Mouse (Mus musculus): ENCODE results near the gene Tmem120b. TPM values are rescaled to one million over a fixed set of nuclear protein-coding genes. Genes with fewer than 3 reads are reported as not detected.
"Not testable (repeated sequence)": the region's sequence is repeated elsewhere in the genome, so short reads cannot be mapped to it uniquely, and the experiment has no call there.

The Tmem120b gene
- polyA plus RNA-seq, 1 experiment from 2014 or later = 19.8 TPM

DNA sequence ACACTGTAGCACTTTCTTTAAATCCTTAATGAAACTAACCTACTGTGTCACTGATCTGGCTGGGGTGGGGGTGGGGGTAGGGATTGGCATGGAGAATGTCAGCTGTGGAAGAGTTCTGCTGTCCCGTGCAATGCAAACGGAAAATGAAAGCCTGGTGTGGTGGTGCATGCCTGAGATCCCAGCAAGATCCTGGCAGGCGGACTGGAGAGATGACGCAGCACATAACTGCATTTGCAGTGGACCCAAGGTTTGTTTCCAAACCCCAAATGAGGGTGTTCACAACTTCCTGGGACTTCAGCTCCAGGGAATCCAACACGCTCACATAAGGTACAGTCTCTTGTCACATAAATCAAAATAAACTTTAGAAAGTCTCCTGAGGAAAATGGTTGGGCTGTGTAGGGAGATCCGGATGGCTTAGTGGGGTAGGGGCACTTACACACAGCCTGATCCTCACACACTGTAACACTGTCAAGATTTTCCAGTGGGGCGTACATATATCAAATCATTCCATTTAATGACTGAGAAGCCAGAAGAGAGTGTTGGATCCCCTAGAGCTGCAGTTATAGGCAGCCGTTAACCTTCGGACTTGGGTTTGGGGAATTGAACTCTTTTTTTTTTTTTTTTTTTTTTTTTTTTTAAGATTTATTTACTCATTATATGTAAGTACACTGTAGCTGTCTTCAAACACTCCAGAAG, 7.4 kb upstream of the Tmem120b start:
- no peaks in the 10 kb centered on the region for H3K9me3 ChIP-seq (ENCODE audit: control insufficient read depth, low read length)
- ATAC-seq = no peak
- H3K27me3 ChIP-seq (replicated peaks; ENCODE audit: control insufficient read depth, insufficient read depth, low read length) = no peaks in the 10 kb centered on the region
- WGBS = 81% methylated on average over 9 of the region's 9 CpGs
- no peak overlapping the region for H3K9ac ChIP-seq (ENCODE audit: low read depth, low read length)
- H3K27ac ChIP-seq (ENCODE audit: low read depth, low read length) = no peak overlapping the region
- H3K4me1 ChIP-seq (ENCODE audit: control insufficient read depth, insufficient read depth, low read depth, low read length) = peaks cover 4% of the 10 kb centered on the region; the same call in 1 of the 2 replicates
- H3K4me2 ChIP-seq (ENCODE audit: low read length) = no peak overlapping the region
- H3K4me3 ChIP-seq (ENCODE audit: low read length) = no peak overlapping the region
- no peaks in the 10 kb centered on the region for H3K36me3 ChIP-seq (ENCODE audit: control insufficient read depth, insufficient read depth, low read length)

DNA sequence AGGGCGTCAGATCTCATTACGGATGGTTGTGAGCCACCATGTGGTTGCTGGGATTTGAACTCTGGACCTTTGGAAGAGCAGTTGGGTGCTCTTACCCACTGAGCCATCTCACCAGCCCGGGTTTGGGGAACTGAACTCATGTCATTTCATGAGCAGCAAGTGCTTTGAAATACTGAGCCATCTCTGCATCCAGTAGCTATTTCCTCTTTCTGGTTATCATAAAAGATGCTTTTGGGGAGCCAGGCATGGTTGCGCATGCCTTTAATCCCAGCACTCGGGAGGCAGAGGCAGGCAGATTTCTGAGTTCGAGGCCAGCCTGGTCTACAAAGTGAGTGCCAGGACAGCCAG, 6.8 kb upstream of the Tmem120b start:
- H3K9me3 ChIP-seq (ENCODE audit: control insufficient read depth, low read length); H3K4me3 ChIP-seq (ENCODE audit: low read length); H3K4me1 ChIP-seq (ENCODE audit: control insufficient read depth, insufficient read depth, low read depth, low read length); H3K27ac ChIP-seq (ENCODE audit: low read depth, low read length); H3K4me2 ChIP-seq (ENCODE audit: low read length); H3K36me3 ChIP-seq (ENCODE audit: control insufficient read depth, insufficient read depth, low read length); ATAC-seq; H3K9ac ChIP-seq (ENCODE audit: low read depth, low read length); H3K27me3 ChIP-seq (replicated peaks; ENCODE audit: control insufficient read depth, insufficient read depth, low read length): not testable (repeated sequence)
- WGBS = 83% methylated on average over 6 of the region's 6 CpGs

DNA sequence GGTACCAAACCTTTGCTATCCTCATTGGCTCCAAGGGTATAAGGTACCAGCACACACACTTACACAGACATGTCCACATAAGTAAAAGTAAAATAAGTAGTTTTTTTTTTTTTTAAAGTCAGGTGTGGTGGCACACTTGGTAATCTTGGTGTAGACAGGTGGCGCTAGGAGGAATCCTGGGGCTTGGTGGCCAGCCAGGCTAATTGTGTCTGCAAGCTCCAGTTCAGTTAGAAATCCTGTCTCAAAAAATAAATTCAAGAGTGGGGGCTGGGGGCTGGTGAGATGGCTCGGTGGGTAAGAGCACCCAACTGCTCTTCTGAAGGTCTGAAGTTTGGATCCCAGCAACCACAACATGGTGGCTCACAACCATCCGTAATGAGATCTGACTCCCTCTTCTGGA, 5.1 kb upstream of the Tmem120b start:
- H3K4me1 ChIP-seq (ENCODE audit: control insufficient read depth, insufficient read depth, low read depth, low read length) = peaks cover 4% of the 10 kb centered on the region; the same call in 1 of the 2 replicates
- H3K4me2 ChIP-seq (ENCODE audit: low read length) = no peak overlapping the region
- H3K4me3 ChIP-seq (ENCODE audit: low read length) = no peak overlapping the region
- H3K27me3 ChIP-seq (replicated peaks; ENCODE audit: control insufficient read depth, insufficient read depth, low read length) = no peaks in the 10 kb centered on the region
- no peak for ATAC-seq
- no peaks in the 10 kb centered on the region for H3K9me3 ChIP-seq (ENCODE audit: control insufficient read depth, low read length)
- WGBS = 90% methylated on average over 3 of the region's 3 CpGs
- no peak overlapping the region for H3K9ac ChIP-seq (ENCODE audit: low read depth, low read length)
- no peaks in the 10 kb centered on the region for H3K36me3 ChIP-seq (ENCODE audit: control insufficient read depth, insufficient read depth, low read length)
- H3K27ac ChIP-seq (ENCODE audit: low read depth, low read length) = no peak overlapping the region

DNA sequence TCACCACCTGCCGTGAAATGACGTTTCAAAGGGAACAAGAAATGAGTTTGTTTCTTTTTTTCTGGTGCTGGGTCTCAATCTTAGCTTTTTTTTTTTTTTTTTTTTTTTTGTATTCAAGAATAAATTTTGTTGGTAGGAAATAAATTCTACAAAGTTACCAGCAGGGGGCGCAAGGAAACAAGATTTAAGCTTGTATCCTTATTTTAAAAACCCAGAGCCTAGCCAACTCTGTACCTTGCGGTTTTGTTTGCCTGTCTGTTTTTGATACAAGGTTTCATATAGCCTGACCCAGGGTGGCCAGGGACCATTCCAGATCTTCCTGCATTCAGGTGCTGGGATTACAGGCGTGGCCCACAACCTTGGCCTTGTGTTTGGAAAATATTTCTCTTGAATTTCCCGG, 4.0 kb upstream of the Tmem120b start:
- H3K4me1 ChIP-seq (ENCODE audit: control insufficient read depth, insufficient read depth, low read depth, low read length) = no peaks in the 10 kb centered on the region
- no peak overlapping the region for H3K9ac ChIP-seq (ENCODE audit: low read depth, low read length)
- H3K4me2 ChIP-seq (ENCODE audit: low read length) = no peak overlapping the region
- 30% methylated on average over 6 of the region's 6 CpGs for WGBS
- no peaks in the 10 kb centered on the region for H3K36me3 ChIP-seq (ENCODE audit: control insufficient read depth, insufficient read depth, low read length)
- ATAC-seq = no peak
- no peak overlapping the region for H3K4me3 ChIP-seq (ENCODE audit: low read length)
- H3K9me3 ChIP-seq (ENCODE audit: control insufficient read depth, low read length) = no peaks in the 10 kb centered on the region
- H3K27ac ChIP-seq (ENCODE audit: low read depth, low read length) = no peak overlapping the region
- no peaks in the 10 kb centered on the region for H3K27me3 ChIP-seq (replicated peaks; ENCODE audit: control insufficient read depth, insufficient read depth, low read length)

DNA sequence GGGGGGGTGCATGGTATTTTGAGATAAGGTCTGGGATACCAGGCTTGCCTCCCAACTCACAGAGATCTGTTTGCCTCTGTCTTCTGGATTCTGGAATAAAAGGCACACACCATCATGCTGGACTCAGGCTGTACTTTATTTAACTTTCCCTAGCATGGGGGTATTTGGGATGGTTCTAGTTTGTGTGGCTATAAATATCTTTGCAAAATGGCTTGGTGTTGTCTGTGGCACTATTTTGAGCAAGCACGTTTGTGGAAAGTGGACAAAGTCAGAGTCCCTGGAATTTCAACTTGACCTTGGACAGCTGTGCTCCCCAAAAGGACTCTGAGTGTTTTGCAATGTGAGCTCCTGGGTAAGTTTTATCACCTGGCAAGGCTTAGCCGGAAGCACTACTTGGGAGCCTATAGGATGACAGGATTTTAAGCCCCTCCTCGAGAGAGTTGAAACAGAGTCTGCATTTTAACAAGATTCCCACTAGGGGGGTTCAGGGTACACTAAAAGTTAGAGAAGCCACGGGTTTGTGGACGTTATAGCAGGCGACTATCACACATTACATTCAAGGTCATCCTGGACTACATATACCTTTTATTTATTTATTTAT, 720 bp upstream of the Tmem120b start:
- 23% methylated on average over 6 of the region's 6 CpGs for WGBS
- Histone ChIP-seq H3K4me1 (ENCODE audit: control insufficient read depth, insufficient read depth, low read depth, low read length) (no peaks in the 10 kb centered on the region), H3K27ac (ENCODE audit: low read depth, low read length) (no peak overlapping the region), H3K27me3 (replicated peaks; ENCODE audit: control insufficient read depth, insufficient read depth, low read length) (no peaks in the 10 kb centered on the region), H3K4me2 (ENCODE audit: low read length) (no peak overlapping the region), H3K9ac (ENCODE audit: low read depth, low read length) (no peak overlapping the region), H3K9me3 (ENCODE audit: control insufficient read depth, low read length) (no peaks in the 10 kb centered on the region; the same call in 1 of the 2 replicates), H3K4me3 (ENCODE audit: low read length) (no peak overlapping the region), H3K36me3 (ENCODE audit: control insufficient read depth, insufficient read depth, low read length) (no peaks in the 10 kb centered on the region)
- no peak for ATAC-seq

DNA sequence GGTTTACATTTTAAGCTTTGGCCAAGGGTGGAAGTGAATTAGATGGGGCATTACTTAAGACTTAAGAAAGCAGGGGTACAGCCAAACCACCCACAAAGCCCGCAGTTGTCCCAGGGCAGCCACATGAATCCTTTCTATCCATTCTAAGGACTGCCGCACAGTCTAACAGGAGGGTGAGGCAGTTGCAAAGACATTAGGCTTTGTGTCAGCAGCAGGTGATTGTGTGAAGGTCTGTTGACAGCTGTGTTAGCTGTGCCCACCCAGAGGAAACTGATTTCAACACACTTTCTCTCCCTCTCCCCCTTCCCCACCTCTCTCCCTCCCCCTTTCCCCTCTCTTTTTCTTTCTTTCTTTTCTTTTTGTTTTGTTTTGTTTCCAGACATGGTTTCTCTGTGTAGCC, 499 bp downstream of the Tmem120b start:
- Histone ChIP-seq H3K36me3 (ENCODE audit: control insufficient read depth, insufficient read depth, low read length) (no peaks in the 10 kb centered on the region), H3K4me1 (ENCODE audit: control insufficient read depth, insufficient read depth, low read depth, low read length) (no peaks in the 10 kb centered on the region), H3K4me2 (ENCODE audit: low read length) (no peak overlapping the region), H3K27me3 (replicated peaks; ENCODE audit: control insufficient read depth, insufficient read depth, low read length) (no peaks in the 10 kb centered on the region), H3K4me3 (ENCODE audit: low read length) (no peak overlapping the region), H3K9me3 (ENCODE audit: control insufficient read depth, low read length) (no peaks in the 10 kb centered on the region; the same call in 1 of the 2 replicates), H3K27ac (ENCODE audit: low read depth, low read length) (no peak overlapping the region), H3K9ac (ENCODE audit: low read depth, low read length) (no peak overlapping the region)
- no peak for ATAC-seq
- 85% methylated on average over 2 of the region's 2 CpGs for WGBS

DNA sequence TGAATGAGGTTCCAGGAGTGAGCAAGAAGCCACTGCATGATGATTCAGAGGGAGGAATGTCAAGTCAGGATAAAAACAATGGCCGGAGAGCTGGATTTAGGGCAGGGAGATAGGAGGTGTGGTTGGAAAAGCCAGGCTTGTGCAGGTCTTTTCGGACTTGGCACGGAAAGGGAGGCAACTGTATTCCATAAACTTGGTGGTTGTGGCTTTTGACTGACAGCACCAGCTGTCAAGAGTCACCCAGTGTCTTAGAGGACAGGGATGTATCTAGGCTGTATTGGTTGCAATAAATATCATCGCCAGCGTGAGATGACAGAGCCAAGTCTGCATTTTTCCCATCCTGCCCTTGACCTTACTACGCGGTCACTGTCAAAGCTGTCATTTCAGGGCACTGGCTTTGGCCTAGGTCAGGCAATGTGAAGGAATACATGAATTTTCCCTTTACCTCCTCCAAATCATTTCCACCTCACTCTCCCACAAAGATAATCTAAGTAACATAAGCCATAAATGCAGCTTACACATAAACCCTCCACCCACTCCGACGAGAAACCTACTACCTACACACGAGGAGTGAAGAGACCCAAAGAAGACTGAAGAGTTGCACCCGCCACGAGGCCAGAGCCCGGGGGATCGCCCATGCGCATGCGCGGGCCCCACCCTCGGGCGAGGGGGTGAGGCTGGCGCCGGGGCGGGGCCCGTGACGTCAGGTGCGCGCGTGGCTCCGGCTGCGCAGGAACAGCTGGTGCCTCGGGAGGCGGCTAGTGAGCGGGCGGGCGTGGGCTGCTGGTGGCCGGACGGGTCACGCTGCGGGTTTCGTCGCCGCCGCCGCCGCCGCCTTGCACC, 7.6 kb downstream of the Tmem120b start:
- WGBS = 7% methylated on average over 44 of the region's 45 CpGs
- H3K9ac ChIP-seq (ENCODE audit: low read depth, low read length) = peak overlapping the region; percentile 81
- peaks cover 2% of the 10 kb centered on the region for H3K9me3 ChIP-seq (ENCODE audit: control insufficient read depth, low read length)
- ATAC-seq = peak; percentile 95
- H3K4me3 ChIP-seq (ENCODE audit: low read length) = peak overlapping the region; percentile 75
- no peaks in the 10 kb centered on the region for H3K27me3 ChIP-seq (replicated peaks; ENCODE audit: control insufficient read depth, insufficient read depth, low read length)
- H3K4me1 ChIP-seq (ENCODE audit: control insufficient read depth, insufficient read depth, low read depth, low read length) = peaks cover 16% of the 10 kb centered on the region
- H3K4me2 ChIP-seq (ENCODE audit: low read length) = peak overlapping the region; percentile 95
- peak overlapping the region; percentile 79 for H3K27ac ChIP-seq (ENCODE audit: low read depth, low read length)
- H3K36me3 ChIP-seq (ENCODE audit: control insufficient read depth, insufficient read depth, low read length) = no peaks in the 10 kb centered on the region

DNA sequence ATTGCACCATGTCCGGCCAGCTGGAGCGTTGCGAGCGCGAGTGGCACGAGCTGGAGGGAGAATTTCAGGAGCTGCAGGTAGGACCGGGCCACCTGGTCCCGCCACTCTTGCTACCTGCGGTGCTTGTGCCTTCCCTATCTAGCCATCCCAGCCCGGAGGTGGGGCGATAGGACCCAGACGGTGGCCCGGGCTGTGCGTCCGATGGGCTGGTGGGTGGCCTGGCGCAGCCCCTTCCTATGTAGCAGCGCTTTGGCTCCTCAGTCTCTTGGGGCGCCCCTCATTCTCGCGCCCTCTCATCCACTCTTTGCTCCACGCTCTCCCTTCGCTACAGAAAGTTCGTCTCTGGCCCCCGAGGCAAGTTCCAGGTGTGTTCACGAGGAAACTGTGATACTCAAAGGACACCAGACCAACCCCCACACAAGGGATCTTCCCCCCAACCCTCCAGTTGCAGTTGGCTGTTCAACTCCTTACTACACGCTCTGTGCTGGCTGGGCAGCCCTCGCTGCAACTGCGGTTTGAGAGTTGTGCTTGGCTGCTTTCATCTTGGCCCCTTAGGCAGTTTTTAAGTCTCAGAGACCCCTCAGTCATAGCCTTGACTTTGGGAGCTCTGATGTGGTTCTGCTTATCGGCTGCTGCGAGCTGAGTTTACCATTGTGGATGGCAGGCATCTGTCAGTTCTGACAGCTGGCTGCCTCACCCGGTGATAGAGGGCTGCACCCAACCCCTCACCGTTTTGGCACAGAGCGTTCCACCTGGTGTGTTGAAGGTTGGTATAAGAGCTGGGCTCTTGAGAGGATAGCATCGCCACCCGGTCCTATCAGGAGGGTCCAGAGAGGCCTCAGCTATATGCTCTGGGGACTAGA, 8.4 kb downstream of the Tmem120b start:
- Histone ChIP-seq H3K4me2 (ENCODE audit: low read length) (peak overlapping the region; percentile 95), H3K4me3 (ENCODE audit: low read length) (peak overlapping the region; percentile 75), H3K4me1 (ENCODE audit: control insufficient read depth, insufficient read depth, low read depth, low read length) (peaks cover 16% of the 10 kb centered on the region), H3K9ac (ENCODE audit: low read depth, low read length) (peak overlapping the region; percentile 81), H3K27me3 (replicated peaks; ENCODE audit: control insufficient read depth, insufficient read depth, low read length) (no peaks in the 10 kb centered on the region), H3K9me3 (ENCODE audit: control insufficient read depth, low read length) (peaks cover 2% of the 10 kb centered on the region; the same call in 1 of the 2 replicates), H3K27ac (ENCODE audit: low read depth, low read length) (peak overlapping the region; percentile 79), H3K36me3 (ENCODE audit: control insufficient read depth, insufficient read depth, low read length) (no peaks in the 10 kb centered on the region)
- 4% methylated on average over 35 of the region's 35 CpGs for WGBS
- ATAC-seq = peak; percentile 92

Data from hindbrain, embryonic 16.5 days (tissue).